Mouse (Mus musculus) CH12F3 (cell line): Measurements from ENCODE around the gene Mzf1.

Experiments
- in situ Hi-C: fragments of 300-500 bp; cut with MboI; formaldehyde crosslinking; loops from 2 replicates; pipeline ENCODE4 v1.14.3; 2020; ENCODE audit warnings: low sequenced_read_pairs

The Mzf1 gene

GRCm38 (mm10) chr7:13007341-13008092, 47.0 kb downstream of the Mzf1 start:
- in situ Hi-C loops: no loop called here

- in situ Hi-C loops: no loop called here
Measured at GRCm38 (mm10) chr7:13006531-13006930, 48.0 kb downstream of the Mzf1 start.

- in situ Hi-C loops: no loop called here
Measured at GRCm38 (mm10) chr7:13006011-13006410, 48.6 kb downstream of the Mzf1 start.

GRCm38 (mm10) chr7:13003380-13003779, 51.2 kb downstream of the Mzf1 start:
- in situ Hi-C loops: no loop called here

- in situ Hi-C loops: no loop called here
Measured at GRCm38 (mm10) chr7:13001584-13001983, 53.0 kb downstream of the Mzf1 start.

- in situ Hi-C loops: no loop called here
Measured at GRCm38 (mm10) chr7:12998851-12999250, 55.7 kb downstream of the Mzf1 start, which contains the start of gene Trim28. Trim28 (plus strand) TSS chr7:12999114.

- in situ Hi-C loops: no loop called here
Measured at GRCm38 (mm10) chr7:12998053-12998452, 56.5 kb downstream of the Mzf1 start, which contains the start of gene Slc27a5. Slc27a5 (minus strand) TSS chr7:12998192.

GRCm38 (mm10) chr7:12997230-12997629, 57.3 kb downstream of the Mzf1 start:
- in situ Hi-C loops: no loop called here

- in situ Hi-C loops: no loop called here
Measured at GRCm38 (mm10) chr7:12995862-12996261, 58.7 kb downstream of the Mzf1 start.

GRCm38 (mm10) chr7:12993148-12993547, 61.4 kb downstream of the Mzf1 start:
- in situ Hi-C loops: no loop called here
